Mouse (Mus musculus): Measurements from ENCODE around the gene Ndufb6. TPM values are rescaled to one million over a fixed set of nuclear protein-coding genes. Genes with fewer than 3 reads are reported as not detected.
"Not testable (repeated sequence)": the region's sequence is repeated elsewhere in the genome, so short reads cannot be mapped to it uniquely, and the experiment has no call there.

Ndufb6 gene
- total RNA-seq (2021) = 100 to 1,000 TPM; 180 to 187 TPM
- long read RNA-seq, experiment 1, transcript Ndufb6-201 (4 exons, 659 nt) = major isoform, 116 of 118 reads
- long read RNA-seq, experiment 1, partial matches to known transcripts = 0 of 118 reads
- long read RNA-seq, experiment 1, other reads (novel, unspliced or antisense) = 1 of 118 reads
- long read RNA-seq, experiment 2, transcript Ndufb6-201 (4 exons, 659 nt) = major isoform, 117 of 120 reads
- long read RNA-seq, experiment 2, partial matches to known transcripts = 1 of 120 reads
- long read RNA-seq, experiment 2, other reads (novel, unspliced or antisense) = 1 of 120 reads

GRCm38 (mm10) chr4:40279276-40279900 lies at the start of gene Ndufb6:
Ndufb6 (minus strand) TSS chr4:40279421.
- peak; percentile 96 to 97 for DNase-seq (ENCODE audit: low spot score in 2 of 2)

GRCm38 (mm10) chr4:40327161-40327560 lies 47.9 kb upstream of the Ndufb6 start:
- no peak for DNase-seq (ENCODE audit: low spot score in 2 of 2)

- no peak for DNase-seq (ENCODE audit: low spot score in 2 of 2)
Measured at GRCm38 (mm10) chr4:40324620-40325019, 45.4 kb upstream of the Ndufb6 start.

GRCm38 (mm10) chr4:40317404-40317803 lies 38.2 kb upstream of the Ndufb6 start:
- DNase-seq (ENCODE audit: low spot score in 2 of 2) = no peak

GRCm38 (mm10) chr4:40313026-40313425 lies 33.8 kb upstream of the Ndufb6 start:
- DNase-seq (ENCODE audit: low spot score in 2 of 2) = no peak

GRCm38 (mm10) chr4:40312213-40312612 lies 33.0 kb upstream of the Ndufb6 start:
- DNase-seq (ENCODE audit: low spot score in 2 of 2) = no peak

GRCm38 (mm10) chr4:40310796-40311383 lies 31.7 kb upstream of the Ndufb6 start:
- no peak for DNase-seq (ENCODE audit: low spot score in 2 of 2)

- DNase-seq (ENCODE audit: low spot score in 2 of 2) = no peak
Measured at GRCm38 (mm10) chr4:40309682-40310081, 30.5 kb upstream of the Ndufb6 start.

GRCm38 (mm10) chr4:40302445-40303125 lies 23.4 kb upstream of the Ndufb6 start:
- DNase-seq (ENCODE audit: low spot score in 2 of 2) = no peak

GRCm38 (mm10) chr4:40301076-40301789 lies 22.0 kb upstream of the Ndufb6 start:
- DNase-seq (ENCODE audit: low spot score in 2 of 2) = peak; percentile 46 to 52

GRCm38 (mm10) chr4:40299169-40299568 lies 19.9 kb upstream of the Ndufb6 start:
- no peak for DNase-seq (ENCODE audit: low spot score in 2 of 2)

- not testable (repeated sequence) for DNase-seq (ENCODE audit: low spot score in 2 of 2)
Measured at GRCm38 (mm10) chr4:40291511-40291910, 12.3 kb upstream of the Ndufb6 start.

- DNase-seq (ENCODE audit: low spot score in 2 of 2) = no peak
Measured at GRCm38 (mm10) chr4:40289046-40289445, 9.8 kb upstream of the Ndufb6 start.

GRCm38 (mm10) chr4:40287415-40287814 lies 8.2 kb upstream of the Ndufb6 start:
- DNase-seq (ENCODE audit: low spot score in 2 of 2) = no peak

- peak in 1 of 2 experiments; percentile 56 for DNase-seq (ENCODE audit: low spot score in 2 of 2)
Measured at GRCm38 (mm10) chr4:40285582-40285981, 6.4 kb upstream of the Ndufb6 start.

- DNase-seq (ENCODE audit: low spot score in 2 of 2) = no peak
Measured at GRCm38 (mm10) chr4:40278880-40279275, 343 bp downstream of the Ndufb6 start.

- peak; percentile 83 to 95 for DNase-seq (ENCODE audit: low spot score in 2 of 2)
Measured at GRCm38 (mm10) chr4:40269430-40270032, 9.7 kb downstream of the Ndufb6 start, which contains the start of the genes Smim27 and Topors. Smim27 (plus strand) TSS chr4:40269579. Topors (minus strand) TSS chr4:40269850.

- DNase-seq (ENCODE audit: low spot score in 2 of 2) = no peak
Measured at GRCm38 (mm10) chr4:40268835-40269234, 10.4 kb downstream of the Ndufb6 start.

GRCm38 (mm10) chr4:40268204-40268813 lies 10.9 kb downstream of the Ndufb6 start:
- DNase-seq (ENCODE audit: low spot score in 2 of 2) = peak; percentile 86 to 93

- DNase-seq (ENCODE audit: low spot score in 2 of 2) = no peak
Measured at GRCm38 (mm10) chr4:40267681-40268080, 11.5 kb downstream of the Ndufb6 start.

All from gastrocnemius, postnatal 4 days (tissue).